ENCODE assay signal across 14 mouse cellular contexts in genomic region chr10:122762772-122763511, GRCm38 (mm10).
DNase-seq lines count a peak whose midpoint lies in the region; ATAC-seq lines count a peak whose summit lies in the region.
"Had no signal": no experiment of that assay in that cellular context is flagged by ENCODE, and none has a peak within 500 bp of the region (broad histone marks: within the 10 kb centered on the region; RNA-seq: fewer than 3 reads in every experiment).

No protein-coding gene starts in this region.

- peaks cover 45% of the 10 kb centered on the region for H3K4me1 ChIP-seq in kidney, embryonic 15.5 days
- H3K4me1 ChIP-seq in limb, embryonic 10.5 days: peaks cover 71% of the 10 kb centered on the region
- H3K4me1 ChIP-seq: neural tube, embryonic 12.5 days had no signal

- no peaks in the 10 kb centered on the region for H3K36me3 ChIP-seq in kidney, embryonic 15.5 days
- no peaks in the 10 kb centered on the region for H3K36me3 ChIP-seq in limb, embryonic 10.5 days
- H3K36me3 ChIP-seq: limb, embryonic 15.5 days; midbrain, embryonic 10.5 days; neural tube, embryonic 12.5 days had no signal

- no peak overlapping the region for H3K9ac ChIP-seq in kidney, embryonic 15.5 days
- H3K9ac ChIP-seq: limb, embryonic 15.5 days; neural tube, embryonic 12.5 days had no signal

- no peak overlapping the region for H3K4me2 ChIP-seq in kidney, embryonic 15.5 days
- H3K4me2 ChIP-seq: limb, embryonic 15.5 days; neural tube, embryonic 12.5 days had no signal

- H3K9me3 ChIP-seq in kidney, embryonic 15.5 days (replicated peaks): no peaks in the 10 kb centered on the region
- no peaks in the 10 kb centered on the region for H3K9me3 ChIP-seq in limb, embryonic 10.5 days (replicated peaks)
- H3K9me3 ChIP-seq: limb, embryonic 15.5 days; midbrain, embryonic 10.5 days; neural tube, embryonic 12.5 days had no signal

- peak overlapping the region; percentile 82 for H3K27ac ChIP-seq in kidney, embryonic 15.5 days
- peak overlapping the region; percentile 77 for H3K27ac ChIP-seq in limb, embryonic 10.5 days
- H3K27ac ChIP-seq: heart, adult 2 months; limb, embryonic 15.5 days; midbrain, embryonic 10.5 days; neural tube, embryonic 12.5 days had no signal

- WGBS in kidney, embryonic 15.5 days: 84% methylated on average over 6 of the region's 6 CpGs
- WGBS in limb, embryonic 10.5 days: 92% methylated on average over 6 of the region's 6 CpGs

- ATAC-seq in kidney, embryonic 15.5 days (replicated peaks; ENCODE audit: low FRiP score): peak; percentile 34; the same call in 1 of the 2 replicates

- DNase-seq in kidney, adult 18-20 months: no peak
- peak; percentile 15 for DNase-seq in thymus, postnatal 4 days
- DNase-seq in thymus, adult 18-20 months: no peak
- no peak for DNase-seq in limb, embryonic 10.5 days (ENCODE audit: low spot score)
- no peak for DNase-seq in adrenal gland, postnatal 25 days
- DNase-seq in left cerebral cortex, adult 9 months (ENCODE audit: low spot score in 2 of 2): no peak
- DNase-seq: heart, adult 2 months; heart, postnatal 4 days; spleen, adult 18-20 months; thymus, postnatal 14 days had no signal

- no peaks in the 10 kb centered on the region for H3K27me3 ChIP-seq in kidney, embryonic 15.5 days
- no peaks in the 10 kb centered on the region for H3K27me3 ChIP-seq in limb, embryonic 10.5 days (ENCODE audit: low read depth, poor library complexity, severe bottlenecking)
- H3K27me3 ChIP-seq: limb, embryonic 15.5 days; neural tube, embryonic 12.5 days had no signal

- H3K4me3 ChIP-seq in kidney, embryonic 15.5 days (replicated peaks): no peak overlapping the region
- no peak overlapping the region for H3K4me3 ChIP-seq in limb, embryonic 10.5 days
- H3K4me3 ChIP-seq: heart, adult 2 months; limb, embryonic 15.5 days; midbrain, embryonic 10.5 days; neural tube, embryonic 12.5 days had no signal
